Mouse (Mus musculus) lung, postnatal 36 days (tissue): Measurements from ENCODE around the gene Fam131a.
A peak's percentile ranks its signal among the peaks of the same experiment; 100 is the strongest.

Experiments
- DNase-seq: peaks from one replicate; pipeline ENCODE4 v3.0.0; 2022; ENCODE audit warnings: mixed read lengths

Fam131a gene

DNA sequence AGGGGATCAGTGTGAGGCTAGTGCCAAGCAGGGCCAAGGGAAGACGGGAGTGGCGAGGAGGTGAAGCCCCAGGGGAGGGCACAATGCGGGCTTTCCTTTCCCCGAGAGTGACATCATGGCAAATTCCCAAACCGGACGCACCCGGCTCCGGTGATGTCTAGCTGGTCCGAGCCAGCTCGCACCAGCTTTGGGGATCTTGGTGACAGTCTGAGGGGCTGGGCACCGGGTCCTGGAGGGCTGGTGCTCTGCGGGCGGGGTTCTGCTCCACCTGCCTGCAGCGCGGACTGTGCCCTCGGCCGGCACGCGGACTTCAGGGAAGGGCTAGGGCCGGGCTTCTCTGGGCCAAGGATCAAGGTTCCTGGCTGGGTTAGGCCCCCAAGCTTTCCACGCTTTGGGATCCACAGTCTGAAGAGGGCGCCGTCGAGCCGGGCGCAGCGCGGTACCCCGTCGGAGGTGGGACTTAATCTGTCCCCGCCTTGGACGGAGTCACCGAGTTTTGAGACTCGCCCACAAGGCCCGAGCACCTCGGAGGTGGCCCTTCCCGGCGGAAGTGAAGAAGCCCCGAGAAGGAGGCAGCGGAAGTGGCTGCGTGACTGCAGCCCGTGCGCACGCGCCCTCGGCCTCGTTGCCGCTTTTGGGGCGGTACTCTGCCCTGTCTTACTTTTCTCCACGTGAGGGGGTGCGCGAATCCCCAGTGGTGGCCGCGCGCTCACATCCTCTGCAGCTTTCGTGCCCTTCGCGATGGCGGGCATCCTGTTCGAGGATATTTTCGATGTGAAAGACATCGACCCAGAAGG lies 24.3 kb downstream of the Fam131a start, which contains the start of the genes Polr2h and Clcn2:
Gene Polr2h (plus strand): TSS at position 485 of the 797 bp plus-strand sequence.
Gene Clcn2 (minus strand): TSS at position 566 of the 797 bp plus-strand sequence.
- peak; percentile 97 for DNase-seq

DNA sequence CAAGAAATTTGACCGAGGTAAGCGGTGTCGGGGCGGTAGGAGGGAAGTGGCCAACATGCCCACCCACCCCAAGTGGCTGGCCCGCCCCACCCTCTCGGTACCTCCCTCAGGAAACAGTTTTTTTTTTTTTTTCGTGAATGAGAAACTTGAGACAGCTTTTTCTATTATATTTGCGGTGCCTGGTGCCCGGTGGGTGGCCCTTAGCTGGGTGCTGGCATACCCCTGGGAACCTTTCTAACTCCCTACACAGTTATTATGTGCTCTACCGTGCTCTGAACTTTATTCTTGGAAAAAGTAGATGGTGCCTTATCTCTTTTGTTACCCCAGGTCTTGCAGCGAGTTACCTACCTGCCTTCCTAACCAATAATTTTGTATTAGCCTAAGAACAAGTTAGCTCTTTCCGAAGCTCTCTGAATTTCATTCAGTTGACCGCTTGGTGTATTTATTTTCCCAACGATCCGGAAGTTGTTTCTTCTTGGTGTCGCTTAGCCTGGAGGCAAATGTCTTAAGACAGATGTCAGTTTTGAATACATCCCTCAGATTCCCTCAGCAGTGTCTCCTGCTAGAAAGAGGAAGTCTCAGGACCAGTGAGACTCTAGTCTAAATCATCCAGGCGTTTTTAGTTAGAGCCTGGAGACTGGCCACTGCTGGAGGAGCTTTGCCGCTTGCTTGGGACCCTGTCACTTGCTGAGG lies 25.1 kb downstream of the Fam131a start:
- DNase-seq: no peak

DNA sequence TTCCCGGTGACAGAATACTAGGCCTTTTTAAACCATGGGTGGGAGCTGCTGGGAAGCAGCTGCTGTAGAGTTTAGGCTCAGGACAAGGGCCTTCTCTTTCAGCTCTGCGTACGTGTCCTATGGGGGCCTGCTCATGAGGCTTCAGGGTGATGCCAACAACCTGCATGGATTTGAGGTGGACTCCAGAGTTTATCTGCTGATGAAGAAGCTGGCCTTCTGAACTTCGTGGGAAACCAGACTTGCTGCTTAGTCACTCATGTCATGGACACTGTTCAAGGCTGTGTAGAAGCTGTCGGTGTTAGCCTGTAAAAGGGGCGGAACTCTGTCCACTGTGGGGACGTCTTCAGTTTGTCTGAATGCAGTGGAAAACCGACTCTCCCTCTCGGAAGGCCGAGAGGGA lies 28.8 kb downstream of the Fam131a start:
- DNase-seq: no peak

GRCm38 (mm10) chr16:20722736-20723135 lies 29.7 kb downstream of the Fam131a start:
- no peak for DNase-seq

DNA sequence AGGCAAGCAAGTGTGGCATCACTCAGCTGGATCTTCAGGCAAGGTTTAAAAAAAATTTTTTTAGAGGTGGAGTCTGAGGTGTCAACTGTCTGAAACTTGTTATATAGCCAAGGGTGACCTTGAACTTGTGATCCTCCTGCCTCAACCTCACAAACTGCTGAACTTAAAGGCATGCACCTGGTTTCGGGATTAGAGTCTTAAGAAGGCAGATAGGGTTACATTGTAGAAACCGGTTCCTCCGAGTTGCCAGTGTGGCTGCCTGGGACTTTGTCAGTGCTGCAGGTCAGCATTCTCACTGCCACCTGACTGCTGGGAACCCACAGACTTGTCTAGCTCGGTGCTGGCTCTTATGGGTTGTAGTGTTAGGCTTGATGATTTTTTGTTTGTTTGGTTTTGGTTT lies 30.2 kb downstream of the Fam131a start:
- no peak for DNase-seq

DNA sequence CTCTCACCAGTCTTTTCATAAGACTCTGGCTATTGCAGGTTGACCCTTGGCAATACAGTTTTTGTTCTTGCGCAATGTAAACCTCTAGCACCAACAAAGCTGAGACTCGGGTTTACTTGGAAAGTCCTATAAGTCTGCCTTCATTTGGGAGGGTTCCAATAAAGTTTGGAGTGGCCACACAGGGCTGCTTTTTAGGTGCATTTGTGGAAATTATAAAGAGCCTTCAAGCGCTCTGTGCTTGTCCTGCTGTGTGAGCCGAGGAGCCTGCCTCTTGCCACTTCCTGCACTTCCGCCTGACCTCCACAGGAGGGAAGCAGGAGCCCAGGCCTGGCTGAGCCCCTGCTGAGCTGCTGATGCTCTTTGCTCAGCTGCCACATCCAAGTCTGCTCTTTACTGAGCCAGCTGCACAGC lies 31.3 kb downstream of the Fam131a start:
- DNase-seq: peak; percentile 65

GRCm38 (mm10) chr16:20725321-20725720 lies 32.3 kb downstream of the Fam131a start:
- no peak for DNase-seq

- no peak for DNase-seq
Observed at GRCm38 (mm10) chr16:20725750-20726149, 32.7 kb downstream of the Fam131a start.

DNA sequence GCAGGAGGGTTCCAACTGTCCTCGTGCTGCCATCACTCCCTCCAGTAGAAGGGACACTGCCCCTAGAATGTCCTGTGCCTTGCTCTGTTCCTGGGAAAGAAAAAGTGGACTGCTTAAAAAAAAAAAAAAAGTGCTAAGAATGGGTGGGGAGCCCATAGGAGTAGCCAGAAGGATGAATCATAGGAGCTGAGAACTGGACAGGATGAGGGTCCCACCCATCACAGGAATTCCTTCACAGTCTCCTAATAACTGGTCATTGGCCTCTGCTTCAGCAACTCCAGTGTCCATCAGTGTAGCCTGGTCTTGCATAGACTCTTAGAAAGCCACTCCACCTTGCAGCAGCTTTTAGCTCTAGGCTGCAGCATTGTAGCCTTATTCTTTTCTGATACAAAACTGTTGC lies 33.3 kb downstream of the Fam131a start:
- DNase-seq: no peak

DNA sequence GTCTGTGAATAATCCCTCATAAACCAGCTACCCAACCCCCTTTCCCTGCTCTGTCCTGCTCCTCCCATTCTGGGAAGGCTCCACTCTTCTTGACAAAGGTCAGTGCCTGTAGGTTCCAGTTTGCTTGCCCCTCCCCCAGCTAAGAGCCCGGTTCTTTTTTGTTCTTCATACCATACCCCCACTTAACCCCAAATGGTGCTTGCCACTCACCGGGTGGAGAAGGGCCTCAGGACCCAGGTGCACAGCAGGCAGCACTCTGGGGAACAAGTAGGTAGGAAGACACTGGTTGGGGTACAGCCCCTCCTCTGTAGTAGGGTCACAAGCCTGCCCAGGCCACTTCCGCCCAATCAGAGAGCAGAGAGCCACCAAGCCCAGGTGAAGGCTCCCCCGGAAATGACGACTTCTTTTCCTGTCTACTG lies 37.3 kb downstream of the Fam131a start:
- DNase-seq: no peak

- no peak for DNase-seq
Observed at GRCm38 (mm10) chr16:20731688-20732087, 38.6 kb downstream of the Fam131a start.

GRCm38 (mm10) chr16:20732251-20732924 lies 39.3 kb downstream of the Fam131a start:
- DNase-seq: no peak

- peak; percentile 54 for DNase-seq
Observed at GRCm38 (mm10) chr16:20732925-20733730, 40.1 kb downstream of the Fam131a start, which contains the start of gene Chrd. Gene Chrd (plus strand): TSS chr16:20733127.

DNA sequence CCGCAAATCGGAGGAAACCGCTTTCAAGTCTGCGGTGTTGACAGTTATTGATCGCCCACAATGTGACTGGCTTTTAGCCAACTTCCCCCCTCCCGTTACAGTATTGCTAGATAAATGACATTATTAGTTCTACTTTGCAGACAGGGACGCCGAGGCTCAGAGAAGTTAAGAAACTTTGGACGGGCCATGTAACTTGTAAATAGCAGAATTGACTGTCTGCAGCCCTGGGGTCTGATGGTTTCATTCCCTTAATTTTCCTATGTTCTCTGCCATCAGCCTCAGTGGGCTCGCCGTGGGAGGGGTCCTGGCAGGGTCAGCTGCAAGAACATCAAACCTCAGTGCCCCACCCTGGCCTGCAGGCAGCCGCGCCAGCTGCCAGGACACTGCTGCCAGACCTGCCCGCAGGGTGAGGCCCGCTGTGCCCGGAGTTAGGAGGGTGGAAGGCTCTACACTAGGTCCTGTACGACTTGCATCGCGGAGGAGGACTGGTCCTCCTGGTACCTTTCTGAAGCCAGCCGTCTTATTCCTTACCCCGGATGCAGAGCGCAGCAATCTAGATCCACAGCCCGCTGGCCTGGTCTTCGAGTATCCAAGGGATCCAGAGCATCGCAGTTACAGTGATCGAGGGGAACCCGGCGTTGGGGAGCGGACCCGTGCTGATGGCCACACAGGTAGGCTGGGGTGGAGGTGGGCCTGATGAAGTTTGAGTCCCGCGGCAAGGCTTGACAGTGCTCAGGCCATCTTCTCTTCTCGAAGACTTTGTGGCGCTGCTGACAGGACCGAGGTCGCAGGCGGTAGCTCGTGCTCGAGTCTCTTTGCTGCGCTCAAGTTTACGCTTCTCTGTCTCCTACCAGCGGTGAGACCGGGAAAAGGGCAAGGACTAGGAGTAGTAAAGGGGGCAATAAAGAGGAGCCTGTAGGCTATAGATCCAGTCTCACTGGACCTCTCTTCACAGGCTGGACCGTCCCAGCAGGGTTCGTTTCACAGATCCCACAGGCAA lies 41.0 kb downstream of the Fam131a start, which contains the start of gene Thpo:
Gene Thpo (minus strand): TSS at position 781 of the 1,000 bp plus-strand sequence.
- no peak for DNase-seq

- no peak for DNase-seq
Observed at GRCm38 (mm10) chr16:20735651-20736050, 42.6 kb downstream of the Fam131a start.

DNA sequence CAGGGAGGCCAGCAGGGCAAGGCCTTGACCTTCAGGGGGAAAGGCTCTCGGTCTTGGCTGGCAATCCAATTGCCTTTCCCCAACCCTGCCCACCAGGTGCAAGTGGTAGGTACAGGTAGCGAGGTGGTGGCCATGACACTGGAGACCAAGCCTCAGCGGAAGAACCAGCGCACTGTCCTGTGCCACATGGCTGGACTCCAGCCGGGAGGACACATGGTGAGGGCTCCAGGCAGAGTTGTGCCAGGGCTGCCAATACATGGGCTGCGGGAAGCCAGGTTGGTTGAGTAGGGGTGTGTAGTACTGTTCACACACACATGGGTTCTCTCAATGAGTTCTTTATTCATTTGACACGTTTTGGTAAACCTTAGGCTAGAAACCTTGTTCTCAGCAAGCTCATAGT lies 43.1 kb downstream of the Fam131a start:
- no peak for DNase-seq

DNA sequence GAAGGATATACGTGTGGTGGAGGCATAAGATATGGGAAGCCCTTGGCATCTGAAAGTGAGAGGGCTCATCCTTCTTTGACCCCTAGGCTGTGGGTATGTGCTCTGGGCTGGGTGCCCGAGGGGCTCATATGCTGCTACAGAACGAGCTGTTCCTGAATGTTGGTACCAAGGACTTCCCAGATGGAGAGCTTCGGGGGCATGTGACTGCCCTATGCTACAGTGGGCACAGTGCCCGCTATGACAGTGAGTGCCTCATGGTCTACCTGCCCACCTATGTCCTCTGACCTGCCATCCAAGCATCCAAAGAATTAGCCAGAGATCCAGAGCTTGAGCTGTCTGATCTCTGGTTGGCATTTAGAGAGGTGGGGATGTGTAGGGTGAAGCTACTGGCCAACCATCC lies 43.8 kb downstream of the Fam131a start:
- no peak for DNase-seq

DNA sequence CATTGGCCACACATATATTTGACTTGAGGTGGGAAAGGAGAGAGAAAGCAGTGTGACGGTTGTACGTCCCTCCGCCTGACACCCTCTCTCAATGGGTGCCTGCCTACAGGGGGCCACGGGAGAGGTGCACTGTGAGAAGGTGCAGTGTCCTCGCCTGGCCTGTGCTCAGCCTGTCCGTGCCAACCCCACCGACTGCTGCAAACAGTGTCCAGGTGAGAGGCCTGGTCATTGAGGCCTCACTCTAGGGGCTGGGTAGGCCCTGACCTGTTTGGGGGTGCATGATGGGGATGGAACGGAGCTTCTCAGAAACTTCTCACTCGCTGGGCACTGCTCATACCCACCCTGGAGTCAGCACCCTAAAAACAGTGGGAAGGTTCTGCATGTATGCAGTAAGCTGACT lies 46.8 kb downstream of the Fam131a start:
- no peak for DNase-seq

DNA sequence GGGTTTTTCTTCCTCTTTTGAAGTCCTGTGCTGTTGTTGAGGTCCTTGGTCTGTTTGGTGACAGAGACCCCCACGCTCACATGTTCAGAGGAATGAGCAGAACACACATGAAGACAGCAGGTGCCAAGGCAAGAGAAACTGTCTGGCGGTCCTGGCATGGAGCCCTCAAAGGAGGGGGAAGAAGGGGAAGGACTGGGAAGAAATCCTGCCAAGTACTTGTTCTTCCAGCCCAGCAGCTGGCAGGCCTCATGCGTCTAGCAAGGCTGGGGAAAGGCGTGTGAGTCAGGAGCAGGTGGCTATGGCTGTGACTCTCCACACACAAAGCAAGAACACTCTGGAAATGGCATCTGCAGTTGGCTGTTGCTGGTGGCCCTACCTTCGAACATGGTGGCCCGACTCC lies 53.6 kb downstream of the Fam131a start:
- DNase-seq: peak; percentile 77

DNA sequence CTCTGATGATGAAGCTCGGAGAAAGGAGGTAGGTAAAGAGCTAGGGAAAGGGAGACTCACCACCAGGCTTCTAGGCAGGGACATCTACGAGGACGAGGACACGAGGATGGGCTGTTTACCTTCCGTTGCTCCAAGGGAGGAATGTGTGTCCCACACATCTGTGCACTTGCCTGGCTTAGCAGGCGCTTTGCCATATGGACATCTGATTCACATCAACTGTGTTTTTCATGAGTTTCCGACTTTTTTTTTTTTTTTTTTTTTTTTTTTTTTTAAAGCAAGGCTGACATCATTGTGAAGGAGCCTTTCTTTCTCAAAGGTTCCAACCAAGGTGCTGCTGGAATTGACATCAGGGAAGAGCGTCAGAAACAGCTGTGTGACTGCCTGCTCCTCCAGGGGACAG lies 57.5 kb downstream of the Fam131a start:
- no peak for DNase-seq
